Mouse (Mus musculus) heart, postnatal 0 days (tissue): Measurements from ENCODE around the gene Ilkap. TPM values are rescaled to one million over a fixed set of nuclear protein-coding genes. Genes with fewer than 3 reads are reported as not detected.

Experiments used
- ATAC-seq: fragments of 200-750 bp; cut with Nextera tagmentation; 2 replicates; pipeline ENCODE4 v1.8.0; 2017; ENCODE audit warnings: low read depth, moderate number of reproducible peaks, moderate library complexity; ENCODE audit not compliant: insufficient read depth
- DNase-seq: peaks from one replicate; pipeline ENCODE4 v3.0.0-alpha.2; 2016; ENCODE audit warnings: low spot score
- H3K27ac ChIP-seq: fragments of 300-500 bp; sonication (generic); 2 replicates; pipeline ENCODE4 v1.5.1; 2014; ENCODE audit warnings: low read depth, mild to moderate bottlenecking
- H3K27me3 ChIP-seq: fragments of 300-500 bp; sonication (generic); 2 replicates; pipeline ENCODE4 v1.6.1; 2014; ENCODE audit warnings: low read length, mixed read lengths; ENCODE audit not compliant: control insufficient read depth, insufficient read depth
- H3K36me3 ChIP-seq: fragments of 300-500 bp; sonication (generic); replicated peaks from 2 replicates; pipeline ENCODE4 v1.6.1; 2014; ENCODE audit warnings: low read length, mixed read lengths; ENCODE audit not compliant: control insufficient read depth, insufficient read depth
- H3K4me1 ChIP-seq: fragments of 300-500 bp; sonication (generic); 2 replicates; pipeline ENCODE4 v1.6.1; 2014; ENCODE audit warnings: antibody characterized with exemption; ENCODE audit not compliant: control insufficient read depth, insufficient read depth
- H3K4me2 ChIP-seq: fragments of 300-500 bp; sonication (generic); 2 replicates; pipeline ENCODE4 v1.6.1; 2014; ENCODE audit warnings: low read depth, mild to moderate bottlenecking, low read length, moderate library complexity
- H3K4me3 ChIP-seq: fragments of 300-500 bp; sonication (generic); 2 replicates; pipeline ENCODE4 v1.5.1; 2014; ENCODE audit warnings: low read depth, low read length
- H3K9ac ChIP-seq: fragments of 300-500 bp; sonication (generic); replicated peaks from 2 replicates; pipeline ENCODE4 v1.6.1; 2014; ENCODE audit warnings: low read depth, low read length, mixed read lengths
- H3K9me3 ChIP-seq: fragments of 300-500 bp; sonication (generic); replicated peaks from 2 replicates; pipeline ENCODE4 v1.6.1; 2016; ENCODE audit warnings: low read length; ENCODE audit not compliant: control insufficient read depth
- CTCF ChIP-seq: IDR thresholded peaks from 2 replicates; pipeline ENCODE4 v1.5.1; 2016; ENCODE audit warnings: antibody characterized with exemption, control low read depth, low read depth
- EP300 ChIP-seq: IDR thresholded peaks from 2 replicates; pipeline ENCODE4 v1.6.1; 2016; ENCODE audit warnings: antibody characterized with exemption, low read depth
- WGBS: fragments of 180-500 bp; shearing (Covaris S2); extraction: QIAGEN DNeasy Blood & Tissue Kit; methylation state at CpG from one replicate; pipeline ENCODE4 v1.1.7; 2014; 5-methylcytosine and 5-hydroxymethylcytosine counted together
- polyA plus RNA-seq: library from polyadenylated mRNA; unstranded; fragments of >200 nt; fragmentation: Nextera tagmentation; extraction: Ambion mirVana; gene quantifications from 2 replicates; pipeline ENCODE4 v1.2.1, GENCODE M21; 2015
- total RNA-seq: library from RNA; depleted of rRNA; stranded (reverse); fragments of >200 nt; gene quantifications from 2 replicates; pipeline ENCODE4 v1.2.3, GENCODE M21; 2014; ENCODE audit warnings: low replicate concordance; rRNA removed

Gene Ilkap
- 58.1 and 70.5 TPM in 2 replicates for total RNA-seq
- polyA plus RNA-seq, result 71.4 and 75.1 TPM in 2 replicates

GRCm38 (mm10) chr1:91398260-91399062 is at the start of gene Ilkap:
Gene Ilkap (minus strand): TSS chr1:91398815.
- under 1% methylated on average over 75 of the region's 91 CpGs for WGBS
- peaks cover 7% of the 10 kb centered on the region; the same call in 1 of the 2 replicates for H3K36me3 ChIP-seq
- H3K27me3 ChIP-seq, result no peaks in the 10 kb centered on the region
- peak within 1 kb of the TSS; percentile 86 for H3K4me2 ChIP-seq
- TF ChIP-seq CTCF (no peak), EP300 (no peak)
- DNase-seq (peak; percentile 83), ATAC-seq (peak; percentile 97)
- peaks cover 12% of the 10 kb centered on the region; the same call in 1 of the 2 replicates for H3K4me1 ChIP-seq
- H3K9ac ChIP-seq, result peak within 1 kb of the TSS; percentile 82
- peak within 1 kb of the TSS; percentile 73 for H3K4me3 ChIP-seq
- H3K27ac ChIP-seq, result peak within 1 kb of the TSS; percentile 84
- no peaks in the 10 kb centered on the region for H3K9me3 ChIP-seq

- 71% methylated on average over 4 of the region's 4 CpGs for WGBS
- DNase-seq, result no peak
Observed at GRCm38 (mm10) chr1:91446511-91446910, 47.9 kb upstream of the Ilkap start.

GRCm38 (mm10) chr1:91446060-91446459 is 47.4 kb upstream of the Ilkap start:
- WGBS, result 8% methylated on average over 8 of the region's 8 CpGs

More at GRCm38 (mm10) chr1:91446511-91446910, 47.9 kb upstream of the Ilkap start:
- Histone ChIP-seq H3K36me3 (peaks cover 61% of the 10 kb centered on the region), H3K9ac (no peak overlapping the region), H3K4me1 (peaks cover 57% of the 10 kb centered on the region), H3K4me3 (no peak overlapping the region), H3K4me2 (no peak overlapping the region), H3K9me3 (no peaks in the 10 kb centered on the region; the same call in 1 of the 2 replicates), H3K27me3 (no peaks in the 10 kb centered on the region), H3K27ac (peak overlapping the region; percentile 85)
- ATAC-seq, result 0 out of 2 replicates have a peak, but pooled peaks have one; percentile 2
- TF ChIP-seq CTCF (no peak), EP300 (no peak)

GRCm38 (mm10) chr1:91444841-91445830 is 46.5 kb upstream of the Ilkap start:
- ATAC-seq (no peak), DNase-seq (no peak)
- WGBS, result 84% methylated on average over 17 of the region's 17 CpGs
- H3K36me3 ChIP-seq, result peaks cover 67% of the 10 kb centered on the region
- no peak overlapping the region for H3K9ac ChIP-seq
- no peak overlapping the region for H3K4me2 ChIP-seq
- H3K4me1 ChIP-seq, result peaks cover 43% of the 10 kb centered on the region
- no peak overlapping the region for H3K4me3 ChIP-seq
- H3K9me3 ChIP-seq, result no peaks in the 10 kb centered on the region; the same call in 1 of the 2 replicates
- peak overlapping the region; percentile 85 for H3K27ac ChIP-seq
- H3K27me3 ChIP-seq, result no peaks in the 10 kb centered on the region
- no peak for TF ChIP-seq EP300
- TF ChIP-seq CTCF, result no peak

More at GRCm38 (mm10) chr1:91446060-91446459, 47.4 kb upstream of the Ilkap start:
- Histone ChIP-seq H3K9me3 (no peaks in the 10 kb centered on the region; the same call in 1 of the 2 replicates), H3K27me3 (no peaks in the 10 kb centered on the region), H3K36me3 (peaks cover 62% of the 10 kb centered on the region), H3K9ac (no peak overlapping the region), H3K27ac (peak overlapping the region; percentile 85), H3K4me3 (no peak overlapping the region), H3K4me2 (no peak overlapping the region), H3K4me1 (peaks cover 52% of the 10 kb centered on the region)
- peak; percentile 71 for ATAC-seq
- TF ChIP-seq EP300 (peak; percentile 82), CTCF (peak; percentile 7; the same call in 1 of the 2 replicates)
- peak; percentile 91 for DNase-seq
